Mouse (Mus musculus): ENCODE data around the gene Birc3. TPM values are rescaled to one million over a fixed set of nuclear protein-coding genes. Genes with fewer than 3 reads are reported as not detected.
"Not testable (repeated sequence)": the region's sequence is repeated elsewhere in the genome, so short reads cannot be mapped to it uniquely, and the experiment has no call there.

Birc3 gene
- polyA plus RNA-seq, 1 experiment, result 157 TPM

GRCm38 (mm10) chr9:7897502-7897901, 24.5 kb upstream of the Birc3 start:
- Histone ChIP-seq H3K4me1 (ENCODE audit: control insufficient read depth, insufficient read depth, low read length) (no peaks in the 10 kb centered on the region), H3K27ac (ENCODE audit: insufficient read depth, low read depth, low read length) (no peak overlapping the region), H3K4me3 (ENCODE audit: insufficient read depth, low read length) (no peak overlapping the region)
- peak; percentile 59 for TF ChIP-seq CTCF (IDR thresholded peaks at IDR 0.05; ENCODE audit: low read depth, low read length)
- TF ChIP-seq POLR2A (IDR thresholded peaks at IDR 0.05; ENCODE audit: borderline replicate concordance, low read depth, low read length), result no peak

DNA sequence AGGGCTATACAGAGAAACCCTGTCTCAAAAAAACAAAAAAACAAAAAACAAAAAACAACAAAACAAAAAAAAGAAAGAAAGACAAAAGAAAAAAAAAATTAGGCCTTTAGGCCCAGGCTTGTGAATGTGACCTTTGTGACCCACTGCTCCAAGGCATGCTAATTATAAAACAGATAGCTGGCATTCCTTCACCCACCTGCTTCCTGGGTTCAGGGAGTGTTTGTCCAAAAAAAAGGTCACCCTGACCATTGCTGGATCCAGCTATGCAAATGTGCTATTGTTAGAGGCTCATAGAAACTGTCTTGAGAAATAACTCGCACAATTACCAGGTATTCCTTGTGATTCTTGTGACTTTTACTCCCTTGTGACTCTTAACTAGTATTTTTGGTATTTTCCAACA, 18.8 kb upstream of the Birc3 start:
- H3K4me3 ChIP-seq (ENCODE audit: insufficient read depth, low read length); H3K4me1 ChIP-seq (ENCODE audit: control insufficient read depth, insufficient read depth, low read length); H3K27ac ChIP-seq (ENCODE audit: insufficient read depth, low read depth, low read length): not testable (repeated sequence)

GRCm38 (mm10) chr9:7891177-7891576, 18.2 kb upstream of the Birc3 start:
- Histone ChIP-seq H3K4me1 (ENCODE audit: control insufficient read depth, insufficient read depth, low read length) (no peaks in the 10 kb centered on the region), H3K27ac (ENCODE audit: insufficient read depth, low read depth, low read length) (no peak overlapping the region), H3K4me3 (ENCODE audit: insufficient read depth, low read length) (no peak overlapping the region)
- TF ChIP-seq POLR2A (IDR thresholded peaks at IDR 0.05; ENCODE audit: borderline replicate concordance, low read depth, low read length) (no peak), CTCF (IDR thresholded peaks at IDR 0.05; ENCODE audit: low read depth, low read length) (no peak)

- no peak for TF ChIP-seq POLR2A (IDR thresholded peaks at IDR 0.05; ENCODE audit: borderline replicate concordance, low read depth, low read length)
- TF ChIP-seq CTCF (IDR thresholded peaks at IDR 0.05; ENCODE audit: low read depth, low read length), result no peak
- Histone ChIP-seq H3K4me3 (ENCODE audit: insufficient read depth, low read length) (no peak overlapping the region), H3K27ac (ENCODE audit: insufficient read depth, low read depth, low read length) (no peak overlapping the region), H3K4me1 (ENCODE audit: control insufficient read depth, insufficient read depth, low read length) (no peaks in the 10 kb centered on the region)
Observed at GRCm38 (mm10) chr9:7884346-7884745, 11.4 kb upstream of the Birc3 start.

GRCm38 (mm10) chr9:7882304-7882865, 9.4 kb upstream of the Birc3 start:
- no peak overlapping the region for H3K4me3 ChIP-seq (ENCODE audit: insufficient read depth, low read length)
- no peak for TF ChIP-seq POLR2A (IDR thresholded peaks at IDR 0.05; ENCODE audit: borderline replicate concordance, low read depth, low read length)
- TF ChIP-seq CTCF (IDR thresholded peaks at IDR 0.05; ENCODE audit: low read depth, low read length), result no peak
- H3K4me1 ChIP-seq (ENCODE audit: control insufficient read depth, insufficient read depth, low read length), result no peaks in the 10 kb centered on the region; the same call in 1 of the 2 replicates

GRCm38 (mm10) chr9:7873511-7874211, 675 bp upstream of the Birc3 start:
- peak overlapping the region; percentile 76 for H3K27ac ChIP-seq (ENCODE audit: insufficient read depth, low read depth, low read length)
- TF ChIP-seq CTCF (IDR thresholded peaks at IDR 0.05; ENCODE audit: low read depth, low read length), result no peak
- TF ChIP-seq POLR2A (IDR thresholded peaks at IDR 0.05; ENCODE audit: borderline replicate concordance, low read depth, low read length), result no peak
- peak overlapping the region; percentile 62 for H3K4me3 ChIP-seq (ENCODE audit: insufficient read depth, low read length)
- peaks cover 16% of the 10 kb centered on the region for H3K4me1 ChIP-seq (ENCODE audit: control insufficient read depth, insufficient read depth, low read length)

More at GRCm38 (mm10) chr9:7882304-7882865, 9.4 kb upstream of the Birc3 start:
- no peak overlapping the region for H3K27ac ChIP-seq (ENCODE audit: insufficient read depth, low read depth, low read length)

- H3K4me1 ChIP-seq (ENCODE audit: control insufficient read depth, insufficient read depth, low read length), result peaks cover 27% of the 10 kb centered on the region
- TF ChIP-seq CTCF (IDR thresholded peaks at IDR 0.05; ENCODE audit: low read depth, low read length) (no peak), POLR2A (IDR thresholded peaks at IDR 0.05; ENCODE audit: borderline replicate concordance, low read depth, low read length) (no peak)
- peak overlapping the region; percentile 76 for H3K27ac ChIP-seq (ENCODE audit: insufficient read depth, low read depth, low read length)
- H3K4me3 ChIP-seq (ENCODE audit: insufficient read depth, low read length), result peak overlapping the region; percentile 62
Observed at GRCm38 (mm10) chr9:7872044-7872774, 777 bp downstream of the Birc3 start.

DNA sequence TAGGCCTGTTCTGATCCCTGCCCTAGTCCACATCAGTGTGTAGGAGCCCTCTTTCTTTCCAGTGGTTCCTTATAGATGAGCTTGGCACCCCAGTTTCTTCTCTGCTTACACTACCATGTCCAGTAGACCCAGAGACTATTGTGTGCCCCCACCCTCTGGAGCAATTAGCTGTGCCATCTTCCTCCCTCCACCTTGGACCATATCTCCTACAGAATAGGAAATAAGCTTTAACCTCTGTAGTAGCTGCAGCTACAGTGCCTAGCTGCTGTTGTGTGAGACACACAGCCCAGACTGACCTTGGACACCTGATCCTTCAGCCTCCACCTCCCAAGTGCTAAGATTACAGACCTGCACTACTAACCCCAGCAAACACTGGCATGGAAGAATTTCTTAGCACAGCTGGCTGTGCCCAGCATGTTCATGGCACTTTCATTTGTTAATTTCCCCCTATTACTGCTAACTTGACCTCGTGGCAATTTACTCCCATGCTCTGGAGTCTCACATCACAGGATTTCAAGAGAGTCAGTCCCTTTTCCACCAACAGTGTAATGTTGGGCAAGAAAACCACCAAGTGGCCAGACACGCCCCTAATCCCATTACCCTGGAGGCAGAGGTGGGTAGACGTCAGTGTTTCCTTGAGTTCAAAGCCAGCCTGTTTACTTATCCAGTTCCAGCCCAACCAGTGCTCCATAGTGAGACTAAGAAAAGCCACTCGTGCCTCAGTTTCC, 1.5 kb downstream of the Birc3 start:
- H3K4me3 ChIP-seq (ENCODE audit: insufficient read depth, low read length), result peak overlapping the region; percentile 62

DNA sequence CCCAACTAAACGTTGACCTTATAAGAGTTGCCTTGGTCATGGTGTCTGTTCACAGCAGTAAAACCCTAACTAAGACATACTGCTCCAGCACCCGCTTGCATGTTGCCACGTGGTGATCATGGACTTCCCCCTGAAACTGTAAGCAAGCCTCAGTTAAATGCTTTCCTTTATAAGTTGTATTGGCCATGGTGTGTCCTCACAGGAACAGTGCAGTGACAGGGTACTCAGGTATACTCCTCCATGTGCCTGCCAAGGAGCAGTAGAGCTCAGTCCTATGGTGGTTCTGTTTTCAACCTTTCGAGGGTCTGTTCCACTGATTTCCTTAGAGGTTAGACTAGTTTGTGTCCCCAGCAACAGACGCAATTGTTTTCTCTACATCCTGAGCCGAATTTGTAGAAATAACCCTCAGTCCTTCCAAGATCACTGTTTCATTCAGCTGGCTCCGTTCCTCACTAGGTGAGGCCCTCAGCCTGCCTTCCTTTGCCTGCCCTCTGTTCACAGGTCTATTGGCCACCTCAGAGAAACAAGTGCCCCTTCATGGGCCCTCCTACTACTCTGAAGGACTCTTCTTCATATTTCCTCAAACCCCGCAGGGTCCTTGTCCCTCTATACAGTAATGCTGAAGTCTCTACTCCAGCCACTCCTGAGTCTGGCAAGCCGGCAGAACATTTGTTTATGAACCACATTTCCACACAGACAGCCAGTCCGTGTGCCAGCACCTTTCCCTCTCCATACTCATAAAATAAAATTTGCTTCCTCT, 2.2 kb downstream of the Birc3 start:
- TF ChIP-seq CTCF (IDR thresholded peaks at IDR 0.05; ENCODE audit: low read depth, low read length), result no peak
- TF ChIP-seq POLR2A (IDR thresholded peaks at IDR 0.05; ENCODE audit: borderline replicate concordance, low read depth, low read length), result no peak
- Histone ChIP-seq H3K4me3 (ENCODE audit: insufficient read depth, low read length) (peak overlapping the region; percentile 62), H3K27ac (ENCODE audit: insufficient read depth, low read depth, low read length) (peak overlapping the region; percentile 76), H3K4me1 (ENCODE audit: control insufficient read depth, insufficient read depth, low read length) (peaks cover 27% of the 10 kb centered on the region)

More for the DNA sequence above, 1.5 kb downstream of the Birc3 start:
- TF ChIP-seq POLR2A (IDR thresholded peaks at IDR 0.05; ENCODE audit: borderline replicate concordance, low read depth, low read length), result no peak
- TF ChIP-seq CTCF (IDR thresholded peaks at IDR 0.05; ENCODE audit: low read depth, low read length), result no peak
- Histone ChIP-seq H3K27ac (ENCODE audit: insufficient read depth, low read depth, low read length) (peak overlapping the region; percentile 76), H3K4me1 (ENCODE audit: control insufficient read depth, insufficient read depth, low read length) (peaks cover 27% of the 10 kb centered on the region)

All from bone marrow macrophage, adult 2 months (primary cell).